Mouse (Mus musculus): ENCODE measurements around the gene Rbm41. TPM values are rescaled to one million over a fixed set of nuclear protein-coding genes. Genes with fewer than 3 reads are reported as not detected.
A peak's percentile ranks its signal among the peaks of the same experiment; 100 is the strongest.

The Rbm41 gene
- total and polyA plus RNA-seq, 3 experiments = 9.1 to 9.4 TPM; not detected in 1

DNA sequence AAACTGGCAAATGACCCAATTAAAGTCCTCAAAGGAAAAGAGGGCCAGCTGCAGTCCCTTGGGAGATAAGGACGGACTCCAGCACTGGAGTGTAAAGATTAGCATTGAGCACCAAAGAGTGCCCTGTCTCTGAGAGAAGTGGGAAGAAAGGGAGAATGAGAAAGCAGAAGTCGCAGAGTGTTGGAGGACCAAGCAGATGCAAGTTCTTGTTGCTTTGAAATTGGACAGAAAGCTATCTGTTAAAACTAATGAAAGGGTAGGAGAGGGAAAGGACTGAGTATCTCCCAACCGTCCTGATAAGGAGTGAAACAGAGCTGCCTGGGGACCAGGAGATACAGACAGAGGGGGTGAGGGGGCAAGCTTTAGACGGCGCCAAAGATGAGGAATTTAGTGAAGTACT, 16.3 kb downstream of the Rbm41 start:
- no peaks in the 10 kb centered on the region for H3K79me2 ChIP-seq (ENCODE audit: control insufficient read depth, insufficient read depth, low read length, poor library complexity)
- H3K27me3 ChIP-seq (ENCODE audit: control insufficient read depth in 1 of 2, insufficient read depth in 2 of 2, low read length in 2 of 2) = no peaks in the 10 kb centered on the region
- peak; percentile 86 for DNase-seq (ENCODE audit: low read depth, low spot score)
- H3K27ac ChIP-seq (ENCODE audit: control insufficient read depth, low read depth, low read length) = peak overlapping the region; percentile 51
- H3K4me3 ChIP-seq (ENCODE audit: control insufficient read depth in 1 of 2, insufficient read depth in 1 of 2, low read depth in 2 of 2, low read length in 2 of 2) = no peak overlapping the region
- H3K9me3 ChIP-seq (replicated peaks; ENCODE audit: insufficient read depth, low read length) = no peaks in the 10 kb centered on the region
- peaks cover 0 to 38% of the 10 kb centered on the region in 2 experiments; a peak in 3 of 4 replicates for H3K36me3 ChIP-seq (ENCODE audit: control insufficient read depth in 1 of 2, insufficient read depth in 2 of 2, low read length in 2 of 2)
- no peak overlapping the region for H3K9ac ChIP-seq (ENCODE audit: control insufficient read depth, low read depth, low read length, poor library complexity, severe bottlenecking)
- peak; percentile 79 for TF ChIP-seq TAL1 (IDR thresholded peaks at IDR 0.05; ENCODE audit: low read length)
- no peak for TF ChIP-seq SMC3 (IDR thresholded peaks at IDR 0.05; ENCODE audit: low read depth, low read length)
- TF ChIP-seq GABPA (IDR thresholded peaks at IDR 0.05; ENCODE audit: low read depth, low read length) = no peak
- TF ChIP-seq EP300 (IDR thresholded peaks at IDR 0.05; ENCODE audit: low read depth in 1 of 2, low read length in 2 of 2) = peak; percentile 89 to 94
- no peak for TF ChIP-seq ZMIZ1 (IDR thresholded peaks at IDR 0.05; ENCODE audit: low read depth, low read length)
- TF ChIP-seq USF1 (IDR thresholded peaks at IDR 0.05; ENCODE audit: low read depth, low read length) = no peak
- no peak for TF ChIP-seq NRF1 (IDR thresholded peaks at IDR 0.05; ENCODE audit: insufficient read depth, low read depth, low read length, poor library complexity, severe bottlenecking)
- peak; percentile 78 for TF ChIP-seq MYB (IDR thresholded peaks at IDR 0.05; ENCODE audit: low read depth, low read length)
- TF ChIP-seq ZKSCAN1 (IDR thresholded peaks at IDR 0.05; ENCODE audit: low read depth, low read length) = no peak
- no peak for TF ChIP-seq MAX (IDR thresholded peaks at IDR 0.05; ENCODE audit: low read length)
- TF ChIP-seq UBTF (IDR thresholded peaks at IDR 0.05; ENCODE audit: borderline replicate concordance, insufficient read depth, low read depth, low read length) = no peak
- peak; percentile 86 for TF ChIP-seq RCOR1 (IDR thresholded peaks at IDR 0.05; ENCODE audit: low read depth, low read length)
- peak; percentile 44; the same call in 1 of the 2 replicates for TF ChIP-seq ETS1 (IDR thresholded peaks at IDR 0.05; ENCODE audit: low read depth, low read length)
- TF ChIP-seq GATA1 (IDR thresholded peaks at IDR 0.05; ENCODE audit: low read depth, low read length) = peak; percentile 85
- no peak for TF ChIP-seq ELF1 (IDR thresholded peaks at IDR 0.05; ENCODE audit: low read depth, low read length)
- TF ChIP-seq BHLHE40 (IDR thresholded peaks at IDR 0.05; ENCODE audit: borderline replicate concordance, low read depth, low read length) = no peak
- TF ChIP-seq ZC3H11A (IDR thresholded peaks at IDR 0.05; ENCODE audit: low read depth, low read length) = no peak
- peak; percentile 32; the same call in 1 of the 2 replicates for TF ChIP-seq SIN3A (IDR thresholded peaks at IDR 0.05; ENCODE audit: low read length)
- TF ChIP-seq POLR2A (IDR thresholded peaks at IDR 0.05; ENCODE audit: control insufficient read depth in 1 of 2, insufficient read depth in 1 of 2, low read depth in 1 of 2, low read length in 2 of 2, poor library complexity in 1 of 2) = no peak
- TF ChIP-seq TCF12 (IDR thresholded peaks at IDR 0.05; ENCODE audit: low read depth, low read length) = peak; percentile 84
- no peak for TF ChIP-seq POLR2AphosphoS5 (IDR thresholded peaks at IDR 0.05; ENCODE audit: borderline replicate concordance, low read depth, low read length)
- TF ChIP-seq MYC (IDR thresholded peaks at IDR 0.05; ENCODE audit: low read depth, low read length) = no peak
- peak; percentile 30; the same call in 1 of the 2 replicates for TF ChIP-seq MAFK (IDR thresholded peaks at IDR 0.05; ENCODE audit: borderline replicate concordance, low read depth, low read length)
- no peak for TF ChIP-seq RAD21 (IDR thresholded peaks at IDR 0.05; ENCODE audit: low read depth, low read length)
- TF ChIP-seq ZNF384 (IDR thresholded peaks at IDR 0.05; ENCODE audit: low read depth, low read length) = no peak
- TF ChIP-seq MXI1 (IDR thresholded peaks at IDR 0.05; ENCODE audit: low read depth, low read length) = no peak
- no peak for TF ChIP-seq CTCF (IDR thresholded peaks at IDR 0.05 in 2 of 3, conservative IDR thresholded peaks at IDR 0.05 in 1 of 3; ENCODE audit: control insufficient read depth in 1 of 3, insufficient read depth in 1 of 3, low read depth in 2 of 3, low read length in 3 of 3, poor library complexity in 1 of 3, severe bottlenecking in 1 of 3)
- peaks cover 8 to 11% of the 10 kb centered on the region in 2 experiments for H3K4me1 ChIP-seq (ENCODE audit: control insufficient read depth in 1 of 2, insufficient read depth in 2 of 2, low read length in 2 of 2)

Data from MEL (cell line).